Mouse (Mus musculus) intestine, embryonic 16.5 days (tissue): ENCODE data around the gene Gadl1. TPM values are rescaled to one million over a fixed set of nuclear protein-coding genes. Genes with fewer than 3 reads are reported as not detected.

Source experiments
- ATAC-seq: fragments of 200-750 bp; cut with Nextera tagmentation; 2 replicates; pipeline ENCODE4 v1.8.0; 2017; ENCODE audit warnings: moderate TSS enrichment, moderate library complexity
- H3K27ac ChIP-seq: fragments of 300-500 bp; sonication (generic); 2 replicates; pipeline ENCODE4 v1.5.1; 2014; ENCODE audit warnings: mild to moderate bottlenecking, low read length
- H3K27me3 ChIP-seq: fragments of 300-500 bp; sonication (generic); replicated peaks from 2 replicates; pipeline ENCODE4 v1.6.1; 2014; ENCODE audit warnings: low read length, control low read depth, mixed read lengths; ENCODE audit not compliant: control insufficient read depth, insufficient read depth
- H3K36me3 ChIP-seq: fragments of 300-500 bp; sonication (generic); 2 replicates; pipeline ENCODE4 v1.6.1; 2014; ENCODE audit warnings: low read length, control low read depth; ENCODE audit not compliant: control insufficient read depth, insufficient read depth
- H3K4me1 ChIP-seq: fragments of 300-500 bp; sonication (generic); 2 replicates; pipeline ENCODE4 v1.6.1; 2014; ENCODE audit warnings: low read length, control low read depth, mixed read lengths; ENCODE audit not compliant: control insufficient read depth, insufficient read depth
- H3K4me2 ChIP-seq: fragments of 300-500 bp; sonication (generic); 2 replicates; pipeline ENCODE4 v1.6.1; 2014; ENCODE audit warnings: low read depth, low read length, control low read depth
- H3K4me3 ChIP-seq: fragments of 300-500 bp; sonication (generic); 2 replicates; pipeline ENCODE4 v1.5.1; 2014; ENCODE audit warnings: mild to moderate bottlenecking, low read length
- H3K9ac ChIP-seq: fragments of 300-500 bp; sonication (generic); 2 replicates; pipeline ENCODE4 v1.6.1; 2014; ENCODE audit warnings: low read depth, low read length
- H3K9me3 ChIP-seq: fragments of 300-500 bp; sonication (generic); 2 replicates; pipeline ENCODE4 v1.6.1; 2016; ENCODE audit warnings: low read length, control low read depth; ENCODE audit not compliant: control insufficient read depth
- WGBS: fragments of 180-500 bp; shearing (Covaris S2); extraction: QIAGEN DNeasy Blood & Tissue Kit; methylation state at CpG from one replicate; pipeline ENCODE4 v1.1.7; 2014; 5-methylcytosine and 5-hydroxymethylcytosine counted together
- polyA plus RNA-seq: library from polyadenylated mRNA; unstranded; fragments of >200 nt; fragmentation: Nextera tagmentation; extraction: Ambion mirVana; gene quantifications from 2 replicates; pipeline ENCODE4 v1.2.1, GENCODE M21; 2015

Gadl1 gene
- polyA plus RNA-seq, 1 experiment from 2014 or later = 0.21 TPM

- no peak overlapping the region for H3K27ac ChIP-seq
- H3K4me2 ChIP-seq = no peak overlapping the region
- H3K36me3 ChIP-seq = no peaks in the 10 kb centered on the region
- no peak overlapping the region for H3K9ac ChIP-seq
- H3K4me1 ChIP-seq = no peaks in the 10 kb centered on the region
- H3K27me3 ChIP-seq = no peaks in the 10 kb centered on the region
- no peak for ATAC-seq
- no peak overlapping the region for H3K4me3 ChIP-seq
- H3K9me3 ChIP-seq = no peaks in the 10 kb centered on the region
- WGBS = 89% methylated on average over 5 of the region's 5 CpGs
These were observed 21.7 kb upstream of the Gadl1 start for GRCm38 (mm10) chr9:115887571-115887970.

- WGBS = 76% methylated on average over 4 of the region's 4 CpGs
- Histone ChIP-seq H3K36me3 (no peaks in the 10 kb centered on the region), H3K27me3 (no peaks in the 10 kb centered on the region), H3K4me1 (no peaks in the 10 kb centered on the region), H3K4me3 (no peak overlapping the region), H3K27ac (no peak overlapping the region), H3K4me2 (no peak overlapping the region), H3K9me3 (peaks cover 7% of the 10 kb centered on the region; the same call in 1 of the 2 replicates), H3K9ac (no peak overlapping the region)
- ATAC-seq = no peak
These were observed 16.1 kb upstream of the Gadl1 start for GRCm38 (mm10) chr9:115893131-115893530.

- no peaks in the 10 kb centered on the region for H3K27me3 ChIP-seq
- ATAC-seq = peak; percentile 68
These were observed 15.3 kb upstream of the Gadl1 start for GRCm38 (mm10) chr9:115893947-115894346.

GRCm38 (mm10) chr9:115908325-115908724, 930 bp upstream of the Gadl1 start:
- ATAC-seq = no peak
- H3K27ac ChIP-seq = no peak overlapping the region
- H3K9ac ChIP-seq = no peak overlapping the region
- H3K4me2 ChIP-seq = no peak overlapping the region; the same call in 1 of the 2 replicates
- no peaks in the 10 kb centered on the region for H3K9me3 ChIP-seq
- H3K4me1 ChIP-seq = peaks cover 3% of the 10 kb centered on the region; the same call in 1 of the 2 replicates
- H3K36me3 ChIP-seq = no peaks in the 10 kb centered on the region
- 13% methylated on average over 15 of the region's 15 CpGs for WGBS
- no peak overlapping the region for H3K4me3 ChIP-seq
- no peaks in the 10 kb centered on the region for H3K27me3 ChIP-seq

More at GRCm38 (mm10) chr9:115893947-115894346, 15.3 kb upstream of the Gadl1 start:
- no peak overlapping the region for H3K9ac ChIP-seq
- no peak overlapping the region for H3K27ac ChIP-seq
- H3K36me3 ChIP-seq = no peaks in the 10 kb centered on the region
- 84% methylated on average over 10 of the region's 10 CpGs for WGBS
- no peak overlapping the region for H3K4me2 ChIP-seq
- no peaks in the 10 kb centered on the region for H3K4me1 ChIP-seq
- H3K4me3 ChIP-seq = no peak overlapping the region
- peaks cover 7% of the 10 kb centered on the region; the same call in 1 of the 2 replicates for H3K9me3 ChIP-seq

GRCm38 (mm10) chr9:115914006-115914405, 4.8 kb downstream of the Gadl1 start:
- H3K4me3 ChIP-seq = no peak overlapping the region
- H3K36me3 ChIP-seq = no peaks in the 10 kb centered on the region
- H3K9ac ChIP-seq = no peak overlapping the region
- H3K27me3 ChIP-seq = no peaks in the 10 kb centered on the region
- H3K4me1 ChIP-seq = 0 out of 2 replicates have a peak, but pooled peaks cover 5% of the 10 kb centered on the region
- no peak overlapping the region for H3K27ac ChIP-seq
- 40% methylated on average over 7 of the region's 7 CpGs for WGBS
- H3K4me2 ChIP-seq = no peak overlapping the region
- no peaks in the 10 kb centered on the region for H3K9me3 ChIP-seq
- ATAC-seq = no peak

GRCm38 (mm10) chr9:115915586-115916270, 6.5 kb downstream of the Gadl1 start:
- WGBS = 62% methylated on average over 14 of the region's 14 CpGs
- H3K9ac ChIP-seq = no peak overlapping the region
- H3K4me2 ChIP-seq = no peak overlapping the region
- no peak for ATAC-seq
- H3K4me3 ChIP-seq = no peak overlapping the region
- no peaks in the 10 kb centered on the region for H3K36me3 ChIP-seq
- no peaks in the 10 kb centered on the region for H3K9me3 ChIP-seq
- 0 out of 2 replicates have a peak, but pooled peaks cover 5% of the 10 kb centered on the region for H3K4me1 ChIP-seq
- H3K27me3 ChIP-seq = no peaks in the 10 kb centered on the region
- H3K27ac ChIP-seq = no peak overlapping the region

- Histone ChIP-seq H3K36me3 (no peaks in the 10 kb centered on the region), H3K4me1 (no peaks in the 10 kb centered on the region), H3K27ac (no peak overlapping the region), H3K27me3 (no peaks in the 10 kb centered on the region), H3K4me3 (no peak overlapping the region), H3K4me2 (no peak overlapping the region), H3K9me3 (no peaks in the 10 kb centered on the region), H3K9ac (no peak overlapping the region)
- WGBS = 69% methylated on average over 3 of the region's 3 CpGs
- peak; percentile 98 for ATAC-seq
These were observed 10.5 kb downstream of the Gadl1 start for GRCm38 (mm10) chr9:115919736-115920135.

GRCm38 (mm10) chr9:115922662-115923061, 13.4 kb downstream of the Gadl1 start:
- no peak for ATAC-seq
- no peaks in the 10 kb centered on the region for H3K9me3 ChIP-seq
- H3K9ac ChIP-seq = no peak overlapping the region
- no peak overlapping the region for H3K4me2 ChIP-seq
- WGBS = 86% methylated on average over 10 of the region's 10 CpGs
- H3K4me3 ChIP-seq = no peak overlapping the region
- H3K4me1 ChIP-seq = no peaks in the 10 kb centered on the region
- no peaks in the 10 kb centered on the region for H3K36me3 ChIP-seq
- H3K27ac ChIP-seq = no peak overlapping the region
- H3K27me3 ChIP-seq = no peaks in the 10 kb centered on the region

- Histone ChIP-seq H3K27ac (no peak overlapping the region), H3K4me1 (no peaks in the 10 kb centered on the region), H3K27me3 (no peaks in the 10 kb centered on the region), H3K4me3 (no peak overlapping the region), H3K9me3 (no peaks in the 10 kb centered on the region), H3K36me3 (no peaks in the 10 kb centered on the region), H3K4me2 (no peak overlapping the region), H3K9ac (no peak overlapping the region)
- no peak for ATAC-seq
- 90% methylated on average over 1 of the region's 1 CpGs for WGBS
These were observed 14.8 kb downstream of the Gadl1 start for GRCm38 (mm10) chr9:115924094-115924493.

GRCm38 (mm10) chr9:115931803-115932202, 22.5 kb downstream of the Gadl1 start:
- ATAC-seq = no peak
- Histone ChIP-seq H3K4me1 (no peaks in the 10 kb centered on the region), H3K27me3 (no peaks in the 10 kb centered on the region), H3K27ac (no peak overlapping the region), H3K9me3 (no peaks in the 10 kb centered on the region), H3K4me2 (no peak overlapping the region), H3K9ac (no peak overlapping the region), H3K36me3 (no peaks in the 10 kb centered on the region), H3K4me3 (no peak overlapping the region)
- WGBS = 57% methylated on average over 2 of the region's 2 CpGs
